Mouse (Mus musculus) subcutaneous adipose tissue, adult 2 months (tissue): Measurements from ENCODE around the gene Washc3. TPM values are rescaled to one million over a fixed set of nuclear protein-coding genes. Genes with fewer than 3 reads are reported as not detected.

ENCODE experiments used
- polyA plus RNA-seq: library from polyadenylated mRNA; depleted of rRNA; stranded (reverse); fragments of >200 nt; gene quantifications from 2 replicates; pipeline ENCODE4 v1.2.3, GENCODE M21; 2012; ENCODE audit warnings: low replicate concordance; rRNA removed

Gene Washc3
- 34.1 and 35.2 TPM in 2 replicates for polyA plus RNA-seq

DNA sequence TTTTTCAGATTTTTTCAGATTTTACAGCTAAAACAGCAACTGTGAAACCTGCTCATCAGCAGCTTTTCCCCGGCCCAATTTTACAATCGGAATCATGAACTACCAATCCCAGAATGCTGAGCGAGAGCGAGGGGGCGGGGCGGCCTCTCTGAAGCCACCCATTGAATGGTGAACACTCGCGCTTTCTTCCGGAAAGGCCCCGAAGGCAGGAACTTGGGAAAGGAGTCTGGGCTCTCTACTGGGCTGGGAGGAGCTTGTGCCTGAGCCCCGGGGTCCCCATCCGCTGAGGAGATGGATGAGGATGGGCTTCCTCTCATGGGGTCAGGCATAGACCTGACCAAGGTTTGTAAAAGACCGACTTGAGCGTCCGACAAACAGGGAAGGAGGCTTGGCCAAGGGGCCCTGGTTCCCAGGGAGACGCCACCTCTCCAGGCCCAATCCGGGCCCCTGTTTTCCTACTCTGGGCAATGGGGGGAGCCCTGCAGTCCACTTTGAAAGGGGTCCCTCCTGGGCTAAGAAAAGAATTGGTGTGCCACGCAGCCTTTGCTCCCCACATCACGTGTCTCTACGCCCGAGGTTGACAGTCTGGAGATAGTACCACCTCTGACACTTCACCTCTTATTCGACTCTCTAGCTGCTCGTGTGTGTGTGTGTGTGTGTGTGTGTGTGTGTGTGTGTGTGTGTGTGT lies at the start of gene Washc3:
Gene Washc3 (plus strand): TSS at position 143 of the 688 bp plus-strand sequence.

Other genes with a start within 250 kb of the Washc3 start
- gene Pmch, start 110.0 kb upstream of the Washc3 start, polyA plus RNA-seq = not detected in 2 replicates
- 0.19 and 0.71 TPM in 2 replicates for gene Parpbp, start 54.2 kb upstream of the Washc3 start, polyA plus RNA-seq
- gene Nup37, start 54.1 kb upstream of the Washc3 start, polyA plus RNA-seq = 5.2 and 7.8 TPM in 2 replicates
- gene Dram1, start 178.0 kb downstream of the Washc3 start, polyA plus RNA-seq = 80.4 and 198 TPM in 2 replicates
- gene Gnptab, start 178.0 kb downstream of the Washc3 start, polyA plus RNA-seq = 26.3 and 34.0 TPM in 2 replicates